ENCODE assay signal across 15 mouse cellular contexts in the genomic region with DNA sequence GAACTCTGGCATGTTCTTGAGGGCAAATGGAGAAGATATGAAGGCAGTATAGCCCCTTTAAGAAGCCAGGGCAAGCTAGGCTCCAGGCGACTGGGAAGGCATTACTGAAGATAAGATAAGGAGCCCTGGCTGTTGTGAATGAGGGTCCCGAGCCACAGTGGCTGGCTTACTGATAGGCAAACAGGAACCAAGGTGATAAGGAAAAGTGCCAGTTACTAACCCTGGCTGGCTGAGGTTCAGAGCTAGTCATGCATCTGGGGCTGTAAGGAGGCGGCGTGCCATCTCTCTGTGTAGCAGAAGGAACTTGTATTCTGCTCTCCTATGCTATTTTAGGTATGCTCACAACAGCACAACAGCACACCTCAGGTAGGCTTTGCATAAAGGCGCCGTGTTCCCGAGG.
DNase-seq lines count a peak whose midpoint lies in the region; ATAC-seq and TF ChIP-seq lines count a peak whose summit lies in the region.
"Had no signal": no experiment of that assay in that cellular context is flagged by ENCODE, and none has a peak within 500 bp of the region (broad histone marks: within the 10 kb centered on the region; RNA-seq: fewer than 3 reads in every experiment).

No protein-coding gene starts in this region.

- H3K4me2 ChIP-seq in hindbrain, embryonic 13.5 days = no peak overlapping the region
- no peak overlapping the region for H3K4me2 ChIP-seq in hindbrain, embryonic 12.5 days (replicated peaks)
- no peak overlapping the region for H3K4me2 ChIP-seq in midbrain, postnatal 0 days (ENCODE audit: low read depth, low read length, poor library complexity, severe bottlenecking)

- no peak overlapping the region for H3K4me3 ChIP-seq in hindbrain, embryonic 13.5 days
- no peak overlapping the region for H3K4me3 ChIP-seq in hindbrain, embryonic 12.5 days
- H3K4me3 ChIP-seq in erythroblast, embryonic 14.5 days (replicated peaks) = peak overlapping the region; percentile 12
- H3K4me3 ChIP-seq in midbrain, postnatal 0 days (ENCODE audit: low read depth, low read length) = no peak overlapping the region
- H3K4me3 ChIP-seq: limb, embryonic 13.5 days had no signal

- H3K27me3 ChIP-seq in hindbrain, embryonic 13.5 days = no peaks in the 10 kb centered on the region
- 0 out of 2 replicates have a peak, but pooled peaks cover 2% of the 10 kb centered on the region for H3K27me3 ChIP-seq in hindbrain, embryonic 12.5 days
- H3K27me3 ChIP-seq in erythroblast, embryonic 14.5 days (ENCODE audit: control insufficient read depth) = no peaks in the 10 kb centered on the region
- H3K27me3 ChIP-seq in midbrain, postnatal 0 days (ENCODE audit: insufficient read depth, low read length) = no peaks in the 10 kb centered on the region
- H3K27me3 ChIP-seq: limb, embryonic 13.5 days had no signal

- peaks cover 43% of the 10 kb centered on the region for H3K4me1 ChIP-seq in hindbrain, embryonic 13.5 days (replicated peaks)
- H3K4me1 ChIP-seq in hindbrain, embryonic 12.5 days = peaks cover 33% of the 10 kb centered on the region
- peaks cover 31% of the 10 kb centered on the region for H3K4me1 ChIP-seq in erythroblast, embryonic 14.5 days (ENCODE audit: control insufficient read depth)
- peaks cover 18% of the 10 kb centered on the region for H3K4me1 ChIP-seq in midbrain, postnatal 0 days (ENCODE audit: insufficient read depth, low read length)

- no peak for ATAC-seq in hindbrain, embryonic 13.5 days (ENCODE audit: low FRiP score)
- no peak for ATAC-seq in hindbrain, embryonic 12.5 days (ENCODE audit: low FRiP score)
- no peak for ATAC-seq in midbrain, postnatal 0 days (ENCODE audit: low FRiP score)
- ATAC-seq: CD4-positive, CD25-positive, alpha-beta regulatory T cell, adult 4 months had no signal

- TF ChIP-seq CTCF in midbrain, postnatal 0 days (IDR thresholded peaks at IDR 0.05) = no peak

- no peaks in the 10 kb centered on the region for H3K9me3 ChIP-seq in hindbrain, embryonic 13.5 days
- no peaks in the 10 kb centered on the region for H3K9me3 ChIP-seq in hindbrain, embryonic 12.5 days (replicated peaks)
- no peaks in the 10 kb centered on the region for H3K9me3 ChIP-seq in erythroblast, embryonic 14.5 days (ENCODE audit: control insufficient read depth, low read length)
- H3K9me3 ChIP-seq in midbrain, postnatal 0 days (ENCODE audit: low read length) = no peaks in the 10 kb centered on the region
- H3K9me3 ChIP-seq: limb, embryonic 13.5 days had no signal

- WGBS in hindbrain, embryonic 13.5 days = 78% methylated on average over 7 of the region's 7 CpGs
- WGBS in hindbrain, embryonic 12.5 days = 74% methylated on average over 7 of the region's 7 CpGs
- 74% methylated on average over 7 of the region's 7 CpGs for WGBS in midbrain, postnatal 0 days

- DNase-seq in liver = peak; percentile 78
- DNase-seq in midbrain, postnatal 0 days (ENCODE audit: low spot score) = no peak
- DNase-seq in left cerebral cortex, postnatal 10 days (ENCODE audit: extremely low spot score in 1 of 2, low spot score in 2 of 2) = no peak
- DNase-seq in cerebellum, adult 9-10 months = no peak
- DNase-seq in kidney, adult 11 months = no peak
- DNase-seq: cerebellum, adult 11-12 months; gastrocnemius, postnatal 10 days; kidney, postnatal 25 days; right cerebral cortex, postnatal 25 days; thymus, adult 2 months had no signal

- no peaks in the 10 kb centered on the region for H3K36me3 ChIP-seq in hindbrain, embryonic 13.5 days
- no peaks in the 10 kb centered on the region for H3K36me3 ChIP-seq in hindbrain, embryonic 12.5 days
- H3K36me3 ChIP-seq in erythroblast, embryonic 14.5 days (ENCODE audit: control insufficient read depth) = no peaks in the 10 kb centered on the region
- H3K36me3 ChIP-seq in midbrain, postnatal 0 days (ENCODE audit: insufficient read depth, low read length) = no peaks in the 10 kb centered on the region
- H3K36me3 ChIP-seq: limb, embryonic 13.5 days had no signal

- peak overlapping the region; percentile 90; the same call in 1 of the 2 replicates for H3K27ac ChIP-seq in hindbrain, embryonic 13.5 days
- H3K27ac ChIP-seq in hindbrain, embryonic 12.5 days = no peak overlapping the region
- H3K27ac ChIP-seq in midbrain, postnatal 0 days (ENCODE audit: low read depth, low read length) = no peak overlapping the region
- H3K27ac ChIP-seq: limb, embryonic 13.5 days had no signal

- 0 out of 2 replicates have a peak overlapping the region, but pooled peaks have one; percentile 6 for H3K9ac ChIP-seq in hindbrain, embryonic 13.5 days
- no peak overlapping the region for H3K9ac ChIP-seq in hindbrain, embryonic 12.5 days
- H3K9ac ChIP-seq in midbrain, postnatal 0 days (replicated peaks; ENCODE audit: low read length, poor library complexity, severe bottlenecking) = 0 out of 2 replicates have a peak overlapping the region, but pooled peaks have one; percentile 2
- H3K9ac ChIP-seq: limb, embryonic 13.5 days had no signal

- intact Hi-C loops in left cerebral cortex, postnatal 10 days (cut with DNase I) = no loop called here
